Mouse (Mus musculus) kidney, adult 18-20 months (tissue): Measurements from ENCODE around the gene Rfx4.

ENCODE experiments used
- DNase-seq: peaks from one replicate; pipeline ENCODE4 v3.0.0; 2021

The Rfx4 gene

GRCm38 (mm10) chr10:84758483-84759431 lies 2.9 kb downstream of the Rfx4 start:
- DNase-seq: no peak

- no peak for DNase-seq
Observed at GRCm38 (mm10) chr10:84759511-84760117, 3.8 kb downstream of the Rfx4 start.

GRCm38 (mm10) chr10:84760118-84761111 lies 4.6 kb downstream of the Rfx4 start:
- DNase-seq: no peak

- no peak for DNase-seq
Observed at GRCm38 (mm10) chr10:84768766-84769165, 12.9 kb downstream of the Rfx4 start.

GRCm38 (mm10) chr10:84772380-84773130 lies 16.7 kb downstream of the Rfx4 start:
- DNase-seq: no peak

GRCm38 (mm10) chr10:84773889-84774288 lies 18.0 kb downstream of the Rfx4 start:
- no peak for DNase-seq

- DNase-seq: peak; percentile 40
Observed at GRCm38 (mm10) chr10:84774573-84774972, 18.7 kb downstream of the Rfx4 start.

GRCm38 (mm10) chr10:84777109-84777508 lies 21.2 kb downstream of the Rfx4 start:
- DNase-seq: no peak

GRCm38 (mm10) chr10:84777974-84778373 lies 22.1 kb downstream of the Rfx4 start:
- no peak for DNase-seq

GRCm38 (mm10) chr10:84780828-84781227 lies 25.0 kb downstream of the Rfx4 start:
- no peak for DNase-seq

GRCm38 (mm10) chr10:84785339-84785738 lies 29.5 kb downstream of the Rfx4 start:
- no peak for DNase-seq

- DNase-seq: no peak
Observed at GRCm38 (mm10) chr10:84790323-84790722, 34.5 kb downstream of the Rfx4 start.

GRCm38 (mm10) chr10:84791181-84791580 lies 35.3 kb downstream of the Rfx4 start:
- DNase-seq: no peak

GRCm38 (mm10) chr10:84801521-84801920 lies 45.7 kb downstream of the Rfx4 start:
- DNase-seq: no peak

GRCm38 (mm10) chr10:84803216-84803844 lies 47.5 kb downstream of the Rfx4 start:
- DNase-seq: no peak

- DNase-seq: no peak
Observed at GRCm38 (mm10) chr10:84805576-84805975, 49.7 kb downstream of the Rfx4 start.

GRCm38 (mm10) chr10:84807206-84807605 lies 51.3 kb downstream of the Rfx4 start:
- no peak for DNase-seq

GRCm38 (mm10) chr10:84810030-84810849 lies 54.4 kb downstream of the Rfx4 start:
- DNase-seq: no peak

- no peak for DNase-seq
Observed at GRCm38 (mm10) chr10:84811171-84811912, 55.5 kb downstream of the Rfx4 start.

GRCm38 (mm10) chr10:84811913-84812295 lies 56.0 kb downstream of the Rfx4 start:
- DNase-seq: no peak
